Mouse (Mus musculus) kidney, embryonic 15.5 days (tissue): ENCODE data around the gene Gramd1b. TPM values are rescaled to one million over a fixed set of nuclear protein-coding genes. Genes with fewer than 3 reads are reported as not detected.

ENCODE experiments used
- ATAC-seq: fragments of 200-750 bp; cut with Nextera tagmentation; replicated peaks from 2 replicates; pipeline ENCODE4 v1.8.0; 2017; ENCODE audit warnings: moderate TSS enrichment; ENCODE audit not compliant: low FRiP score
- H3K27ac ChIP-seq: fragments of 300-500 bp; sonication (generic); 2 replicates; pipeline ENCODE4 v1.5.1; 2015; ENCODE audit warnings: mild to moderate bottlenecking, inconsistent platforms
- H3K27me3 ChIP-seq: fragments of 300-500 bp; sonication (generic); 2 replicates; pipeline ENCODE4 v1.6.1; 2015; ENCODE audit warnings: inconsistent platforms
- H3K36me3 ChIP-seq: fragments of 300-500 bp; sonication (generic); 2 replicates; pipeline ENCODE4 v1.6.1; 2015; ENCODE audit warnings: inconsistent platforms
- H3K4me1 ChIP-seq: fragments of 300-500 bp; sonication (generic); 2 replicates; pipeline ENCODE4 v1.6.1; 2015; ENCODE audit warnings: inconsistent platforms
- H3K4me2 ChIP-seq: fragments of 300-500 bp; sonication (generic); 2 replicates; pipeline ENCODE4 v1.6.1; 2015; ENCODE audit warnings: moderate library complexity, mild to moderate bottlenecking, inconsistent platforms
- H3K4me3 ChIP-seq: fragments of 300-500 bp; sonication (generic); replicated peaks from 2 replicates; pipeline ENCODE4 v1.5.1; 2015; ENCODE audit warnings: mild to moderate bottlenecking, inconsistent platforms
- H3K9ac ChIP-seq: fragments of 300-500 bp; sonication (generic); 2 replicates; pipeline ENCODE4 v1.6.1; 2015; ENCODE audit warnings: mild to moderate bottlenecking, inconsistent platforms
- H3K9me3 ChIP-seq: fragments of 300-500 bp; sonication (generic); replicated peaks from 2 replicates; pipeline ENCODE4 v1.6.1; 2016; ENCODE audit warnings: inconsistent platforms
- WGBS: fragments of 180-500 bp; shearing (Covaris S2); methylation state at CpG from one replicate; pipeline ENCODE4 v1.1.7; 2015; ENCODE audit warnings: mixed read lengths; 5-methylcytosine and 5-hydroxymethylcytosine counted together
- polyA plus RNA-seq: library from polyadenylated mRNA; unstranded; fragments of >200 nt; fragmentation: Nextera tagmentation; extraction: Ambion mirVana; gene quantifications from 2 replicates; pipeline ENCODE4 v1.2.1, GENCODE M21; 2015

Gramd1b gene
- polyA plus RNA-seq = 7.3 and 10.2 TPM in 2 replicates

DNA sequence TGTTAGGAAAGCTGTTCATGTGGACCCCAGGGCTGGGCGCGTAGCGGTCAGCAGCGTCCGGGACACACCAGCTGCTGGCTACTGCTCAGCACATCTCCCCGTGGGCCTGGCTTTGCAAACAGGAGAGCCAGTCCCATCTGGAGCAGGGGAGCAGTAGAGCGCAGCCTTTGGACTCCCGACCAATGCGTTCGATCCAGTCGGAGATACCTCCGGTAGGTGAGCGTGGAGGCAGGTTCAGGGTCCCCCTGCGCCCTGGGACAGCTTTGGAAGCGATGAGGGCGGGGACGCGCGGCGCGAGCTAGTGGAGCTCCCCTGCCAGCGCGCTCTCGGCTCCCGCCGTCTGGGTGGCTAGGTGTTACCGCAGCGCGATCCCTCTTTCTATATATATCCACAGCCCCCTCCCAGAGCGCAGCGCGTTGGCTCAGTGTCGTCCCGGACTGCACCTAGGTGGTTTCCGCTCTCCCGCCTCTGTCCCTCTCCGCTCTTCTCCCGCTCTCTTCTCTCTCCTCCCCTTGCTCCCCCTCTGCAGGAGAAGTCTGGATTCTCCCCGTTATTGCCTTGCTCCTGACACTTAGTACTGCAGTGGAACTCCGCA, at the start of gene Gramd1b:
TSS of gene Gramd1b (minus strand) at position 357 of the 595 bp plus-strand sequence.
- Histone ChIP-seq H3K36me3 (no peaks in the 10 kb centered on the region), H3K27ac (no peak within 1 kb of the TSS), H3K4me1 (peaks cover 10% of the 10 kb centered on the region), H3K27me3 (peaks cover 32% of the 10 kb centered on the region), H3K9me3 (no peaks in the 10 kb centered on the region), H3K4me2 (peak within 1 kb of the TSS; percentile 79), H3K9ac (peak within 1 kb of the TSS; percentile 27), H3K4me3 (peak within 1 kb of the TSS; percentile 51)
- 1% methylated on average over 40 of the region's 40 CpGs for WGBS
- peak; percentile 84 for ATAC-seq

DNA sequence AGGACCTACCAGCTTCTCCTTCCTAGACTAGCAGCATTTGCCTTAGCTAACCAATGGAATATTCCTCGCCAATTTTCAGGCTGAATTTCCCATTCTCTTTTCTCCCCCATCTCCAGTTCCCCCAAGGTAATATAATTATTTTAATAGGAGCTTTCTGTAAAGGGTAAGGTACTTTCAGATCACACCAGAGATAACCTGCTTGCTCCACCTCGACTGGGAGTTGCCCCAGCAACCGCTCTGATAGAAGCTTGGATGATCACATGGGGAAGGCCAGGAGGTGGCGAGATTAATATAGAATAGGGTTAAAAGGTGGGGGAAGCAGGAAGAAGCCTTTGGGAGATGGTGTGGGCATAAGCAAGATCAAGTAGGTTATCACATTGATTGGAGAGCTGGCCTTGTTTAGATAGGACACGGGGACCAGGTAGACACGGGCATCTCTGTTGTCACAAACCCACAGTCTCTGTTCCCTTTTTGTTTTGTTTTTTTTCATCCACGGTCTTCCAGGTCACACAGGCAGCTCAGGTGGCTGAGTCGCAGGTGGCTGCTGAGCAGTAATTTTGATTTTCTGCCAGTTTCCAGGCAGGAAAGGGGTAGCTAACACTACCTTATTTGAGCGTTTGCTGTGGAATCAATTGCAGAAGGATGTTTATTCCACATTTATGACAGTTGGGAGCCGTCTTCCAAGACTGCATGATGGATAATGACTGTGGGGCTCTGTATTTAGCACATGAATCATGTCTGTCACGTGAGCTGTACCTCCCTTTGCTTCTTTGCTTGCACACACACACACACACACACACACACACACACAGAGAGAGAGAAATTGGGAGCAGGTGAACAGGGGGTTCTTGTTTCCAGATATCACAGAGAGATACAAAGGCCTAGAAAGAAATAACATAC, 47.8 kb upstream of the Gramd1b start:
- Histone ChIP-seq H3K27ac (no peak overlapping the region), H3K4me3 (no peak overlapping the region), H3K4me1 (peaks cover 16% of the 10 kb centered on the region; the same call in 1 of the 2 replicates), H3K4me2 (no peak overlapping the region), H3K9me3 (no peaks in the 10 kb centered on the region), H3K9ac (no peak overlapping the region), H3K27me3 (no peaks in the 10 kb centered on the region), H3K36me3 (no peaks in the 10 kb centered on the region)
- 48% methylated on average over 11 of the region's 11 CpGs for WGBS
- ATAC-seq = no peak

DNA sequence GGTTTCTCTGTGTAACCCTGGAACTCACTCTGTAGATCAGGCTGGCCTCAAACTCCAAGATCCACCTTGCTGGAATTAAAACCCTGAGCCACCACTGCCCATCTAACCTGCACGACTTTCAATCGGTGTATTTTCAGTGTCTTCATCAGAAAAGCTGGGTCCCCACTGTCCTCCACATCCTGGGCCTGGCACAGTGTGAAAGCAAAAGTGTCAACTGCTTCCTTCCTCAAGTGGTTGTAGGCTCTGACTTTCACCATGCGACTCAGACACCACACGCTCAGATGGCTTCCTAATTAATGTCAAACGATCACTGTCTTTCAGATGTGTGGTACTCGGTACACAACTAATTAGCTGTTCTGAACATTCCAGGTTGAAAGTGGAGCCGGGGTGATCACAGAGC, 45.9 kb upstream of the Gramd1b start:
- Histone ChIP-seq H3K9me3 (no peaks in the 10 kb centered on the region), H3K36me3 (no peaks in the 10 kb centered on the region), H3K4me2 (no peak overlapping the region), H3K4me1 (peaks cover 16% of the 10 kb centered on the region; the same call in 1 of the 2 replicates), H3K9ac (no peak overlapping the region), H3K27ac (no peak overlapping the region), H3K4me3 (no peak overlapping the region), H3K27me3 (no peaks in the 10 kb centered on the region)
- ATAC-seq = no peak
- 74% methylated on average over 7 of the region's 7 CpGs for WGBS

- Histone ChIP-seq H3K4me3 (no peak overlapping the region), H3K36me3 (no peaks in the 10 kb centered on the region), H3K27ac (peak overlapping the region; percentile 18; the same call in 1 of the 2 replicates), H3K9ac (no peak overlapping the region), H3K4me2 (no peak overlapping the region), H3K27me3 (no peaks in the 10 kb centered on the region), H3K9me3 (no peaks in the 10 kb centered on the region), H3K4me1 (peaks cover 21% of the 10 kb centered on the region)
- WGBS = 46% methylated on average over 14 of the region's 14 CpGs
- peak; percentile 37; the same call in 1 of the 2 replicates for ATAC-seq
These were observed 44.1 kb upstream of the Gramd1b start for GRCm38 (mm10) chr9:40575053-40575985.

GRCm38 (mm10) chr9:40571280-40571679, 40.1 kb upstream of the Gramd1b start:
- Histone ChIP-seq H3K4me3 (no peak overlapping the region), H3K4me2 (no peak overlapping the region), H3K9me3 (no peaks in the 10 kb centered on the region), H3K27ac (no peak overlapping the region), H3K4me1 (peaks cover 21% of the 10 kb centered on the region), H3K27me3 (no peaks in the 10 kb centered on the region), H3K36me3 (no peaks in the 10 kb centered on the region), H3K9ac (no peak overlapping the region)
- no peak for ATAC-seq
- 68% methylated on average over 2 of the region's 2 CpGs for WGBS

GRCm38 (mm10) chr9:40568070-40568469, 36.9 kb upstream of the Gramd1b start:
- Histone ChIP-seq H3K9ac (no peak overlapping the region), H3K36me3 (no peaks in the 10 kb centered on the region), H3K27ac (no peak overlapping the region), H3K4me1 (peaks cover 10% of the 10 kb centered on the region), H3K9me3 (no peaks in the 10 kb centered on the region), H3K4me3 (no peak overlapping the region), H3K27me3 (no peaks in the 10 kb centered on the region), H3K4me2 (no peak overlapping the region)
- 69% methylated on average over 8 of the region's 8 CpGs for WGBS
- no peak for ATAC-seq

GRCm38 (mm10) chr9:40563750-40564149, 32.6 kb upstream of the Gramd1b start:
- H3K4me1 ChIP-seq = no peaks in the 10 kb centered on the region
- no peaks in the 10 kb centered on the region for H3K27me3 ChIP-seq
- H3K4me3 ChIP-seq = no peak overlapping the region
- no peaks in the 10 kb centered on the region for H3K36me3 ChIP-seq
- no peak for ATAC-seq
- H3K9ac ChIP-seq = no peak overlapping the region
- no peak overlapping the region for H3K4me2 ChIP-seq
- H3K9me3 ChIP-seq = no peaks in the 10 kb centered on the region
- no peak overlapping the region for H3K27ac ChIP-seq

- Histone ChIP-seq H3K4me3 (no peak overlapping the region), H3K4me2 (no peak overlapping the region), H3K9me3 (no peaks in the 10 kb centered on the region), H3K36me3 (no peaks in the 10 kb centered on the region), H3K27ac (no peak overlapping the region), H3K4me1 (no peaks in the 10 kb centered on the region), H3K27me3 (no peaks in the 10 kb centered on the region), H3K9ac (no peak overlapping the region)
- ATAC-seq = no peak
- WGBS = 83% methylated on average over 7 of the region's 7 CpGs
These were observed 28.5 kb upstream of the Gramd1b start for GRCm38 (mm10) chr9:40559646-40560045.

- H3K9me3 ChIP-seq = no peaks in the 10 kb centered on the region
- H3K27me3 ChIP-seq = no peaks in the 10 kb centered on the region
- no peak overlapping the region for H3K4me3 ChIP-seq
- H3K27ac ChIP-seq = no peak overlapping the region
- no peak overlapping the region for H3K9ac ChIP-seq
- ATAC-seq = no peak
- H3K4me2 ChIP-seq = no peak overlapping the region
- 89% methylated on average over 5 of the region's 5 CpGs for WGBS
- H3K4me1 ChIP-seq = no peaks in the 10 kb centered on the region
- no peaks in the 10 kb centered on the region for H3K36me3 ChIP-seq
These were observed 26.6 kb upstream of the Gramd1b start for GRCm38 (mm10) chr9:40557796-40558195.

DNA sequence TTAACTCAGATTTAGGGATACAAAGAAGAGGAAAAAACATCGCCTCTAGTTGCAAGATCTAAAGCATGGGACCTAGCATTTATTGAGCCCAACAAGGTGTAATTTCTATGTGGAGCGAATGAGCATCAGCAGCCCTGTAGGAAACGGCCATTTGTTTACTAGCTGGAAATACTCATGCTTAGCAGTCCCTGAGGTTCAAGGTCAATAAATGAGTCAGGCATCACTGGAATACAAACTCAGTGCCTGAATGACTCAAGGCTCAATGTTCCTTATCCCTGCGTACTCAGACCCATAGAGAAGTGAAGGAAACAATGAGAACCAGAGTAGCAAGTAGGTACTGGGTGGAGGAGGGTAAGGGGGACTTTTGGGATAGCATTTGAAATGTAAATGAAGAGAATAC, 25.2 kb upstream of the Gramd1b start:
- Histone ChIP-seq H3K4me1 (no peaks in the 10 kb centered on the region), H3K4me3 (no peak overlapping the region), H3K27me3 (no peaks in the 10 kb centered on the region), H3K27ac (no peak overlapping the region), H3K4me2 (no peak overlapping the region), H3K9ac (no peak overlapping the region), H3K9me3 (no peaks in the 10 kb centered on the region), H3K36me3 (no peaks in the 10 kb centered on the region)
- 75% methylated on average over 4 of the region's 4 CpGs for WGBS
- no peak for ATAC-seq

- Histone ChIP-seq H3K4me3 (no peak overlapping the region), H3K36me3 (no peaks in the 10 kb centered on the region), H3K4me1 (no peaks in the 10 kb centered on the region), H3K9me3 (no peaks in the 10 kb centered on the region), H3K27ac (no peak overlapping the region), H3K9ac (no peak overlapping the region), H3K27me3 (no peaks in the 10 kb centered on the region), H3K4me2 (no peak overlapping the region)
- WGBS = 58% methylated on average over 5 of the region's 5 CpGs
- no peak for ATAC-seq
These were observed 24.1 kb upstream of the Gramd1b start for GRCm38 (mm10) chr9:40555243-40555642.
